Mouse (Mus musculus) gastrocnemius, postnatal 25 days (tissue): Measurements from ENCODE around the gene Akr1d1. TPM values are rescaled to one million over a fixed set of nuclear protein-coding genes. Genes with fewer than 3 reads are reported as not detected.

Experiments used
- DNase-seq: peaks from one replicate; pipeline ENCODE4 v3.0.0; 2022
- total RNA-seq, 2 experiments: library from RNA; stranded (reverse); gene quantifications; 1 replicate in 1 of 2; 2 replicates in 1 of 2; pipeline ENCODE4 v1.2.3; 2021

The Akr1d1 gene
- total RNA-seq, 2 experiments from 2014 or later: not detected

DNA sequence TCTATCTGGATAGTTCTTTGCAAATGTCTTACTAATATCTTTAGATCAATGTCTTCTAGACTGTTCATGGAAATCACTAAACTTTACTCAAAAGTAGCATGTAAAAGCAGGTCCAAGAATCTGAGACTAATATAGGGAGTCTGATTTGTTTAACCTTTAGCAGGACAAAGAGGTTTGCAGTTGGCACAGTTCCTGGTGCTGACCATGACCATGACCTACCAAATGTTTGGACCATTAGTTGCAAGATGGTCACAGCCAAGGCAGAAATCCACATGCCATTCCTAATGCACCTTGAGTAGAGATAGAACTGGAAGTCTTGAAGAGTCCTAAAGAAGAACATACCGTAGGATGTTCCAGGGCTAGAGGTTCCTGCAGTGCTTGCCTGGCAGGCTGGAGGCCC is 37.4 kb downstream of the Akr1d1 start:
- DNase-seq: no peak

DNA sequence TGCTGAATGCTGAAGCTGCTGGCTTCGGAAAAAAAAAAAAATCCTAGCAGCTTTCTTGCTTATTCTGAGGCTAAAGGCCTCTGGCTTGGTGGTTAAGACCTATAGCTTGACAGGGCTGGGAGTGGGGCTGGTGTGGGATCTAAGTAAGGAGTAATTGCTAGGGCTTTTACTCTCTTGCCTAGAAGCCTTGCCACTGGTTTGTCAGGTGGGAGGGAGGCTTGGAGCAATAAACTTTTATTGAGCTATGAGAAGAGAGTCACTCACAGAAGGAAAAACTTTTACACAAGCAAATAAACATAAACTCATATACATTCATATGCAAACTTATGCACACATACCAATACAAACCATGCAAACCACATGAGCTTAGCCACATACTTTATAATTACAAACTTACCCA is 42.0 kb downstream of the Akr1d1 start:
- DNase-seq: no peak

DNA sequence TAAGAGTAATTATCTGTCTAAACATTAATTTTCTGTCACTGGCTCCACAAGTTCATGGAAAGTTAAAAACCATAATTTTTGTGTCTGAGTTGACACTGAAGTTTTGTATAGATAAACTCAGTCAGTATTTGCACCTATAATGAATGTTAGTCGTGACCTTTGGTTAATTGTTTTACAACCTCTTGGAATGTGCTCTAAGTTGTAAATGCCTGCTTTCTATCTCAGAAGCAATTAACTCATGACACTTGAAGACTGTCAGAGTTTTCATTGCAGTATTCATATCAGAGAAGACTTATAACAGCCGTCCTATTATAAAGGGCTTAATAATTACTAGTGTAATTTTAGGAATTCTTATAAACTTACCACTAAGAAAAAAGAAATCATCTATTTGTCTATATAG is 43.0 kb downstream of the Akr1d1 start:
- DNase-seq: no peak

DNA sequence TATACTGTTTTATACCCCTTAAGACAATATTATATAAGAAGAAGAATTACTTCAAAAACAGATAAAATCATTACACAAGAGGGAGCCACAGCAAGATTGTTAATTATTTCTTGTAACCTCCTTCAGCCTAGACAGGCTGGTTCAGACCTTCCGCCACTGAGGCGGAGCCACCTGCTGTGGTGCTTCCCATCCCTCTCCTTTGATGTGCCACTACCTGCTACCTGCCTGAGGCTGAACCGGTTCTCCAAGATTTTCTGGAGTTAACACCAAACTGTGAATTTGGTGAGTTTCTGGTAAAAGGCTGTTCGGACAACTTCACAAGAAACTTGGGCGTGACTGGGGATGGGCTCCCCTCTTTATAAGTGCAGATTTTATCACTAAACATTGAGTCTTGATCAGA is 50.5 kb downstream of the Akr1d1 start:
- DNase-seq: no peak

DNA sequence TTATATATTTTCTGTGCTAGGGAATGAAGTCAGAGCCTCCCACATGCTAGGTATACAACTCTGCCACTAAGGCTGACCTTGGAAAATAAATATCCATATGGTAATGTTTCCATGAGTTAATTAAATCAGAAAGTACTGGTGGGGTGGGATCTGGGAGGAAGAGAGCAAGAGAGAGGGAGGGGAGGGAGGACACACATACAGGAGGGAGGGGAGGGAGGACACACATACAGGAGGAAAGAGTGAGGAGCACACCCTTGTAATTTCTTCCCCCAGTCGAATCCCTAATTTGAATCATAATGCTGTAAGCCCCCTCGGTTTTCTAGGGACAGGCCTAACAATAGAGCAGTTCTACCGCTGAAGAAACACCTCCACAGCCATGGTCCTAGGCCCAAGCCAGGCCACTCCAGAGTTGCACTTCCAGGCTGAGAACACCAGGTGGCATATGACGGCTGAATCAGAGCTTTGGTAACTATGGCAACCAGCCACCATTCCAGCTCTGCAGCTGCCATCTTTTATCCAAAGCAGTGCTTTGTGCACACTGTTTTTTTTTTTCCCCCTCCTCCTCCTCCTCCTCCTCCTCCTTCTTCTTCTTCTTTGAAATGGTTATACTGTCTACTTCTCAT is 59.5 kb downstream of the Akr1d1 start:
- DNase-seq: peak; percentile 41

DNA sequence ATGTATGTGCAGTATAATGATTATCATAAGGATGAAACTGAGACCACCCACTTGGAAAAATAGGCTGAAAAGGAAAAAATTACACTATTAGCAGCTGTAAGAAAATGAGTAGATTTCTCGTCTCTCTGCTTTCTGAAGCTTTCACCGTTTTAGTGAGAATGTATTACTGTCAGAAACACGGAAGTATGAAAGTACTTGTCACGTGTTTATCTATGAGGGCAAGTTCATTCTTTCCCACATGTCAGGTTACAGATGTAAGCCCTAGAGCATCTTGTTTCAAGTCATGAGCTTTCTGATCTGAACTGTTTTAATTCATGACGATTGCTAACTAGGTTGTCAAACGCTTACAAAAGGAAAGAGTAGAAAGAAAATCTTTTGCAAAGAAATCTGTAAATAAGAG is 60.8 kb downstream of the Akr1d1 start:
- DNase-seq: no peak

DNA sequence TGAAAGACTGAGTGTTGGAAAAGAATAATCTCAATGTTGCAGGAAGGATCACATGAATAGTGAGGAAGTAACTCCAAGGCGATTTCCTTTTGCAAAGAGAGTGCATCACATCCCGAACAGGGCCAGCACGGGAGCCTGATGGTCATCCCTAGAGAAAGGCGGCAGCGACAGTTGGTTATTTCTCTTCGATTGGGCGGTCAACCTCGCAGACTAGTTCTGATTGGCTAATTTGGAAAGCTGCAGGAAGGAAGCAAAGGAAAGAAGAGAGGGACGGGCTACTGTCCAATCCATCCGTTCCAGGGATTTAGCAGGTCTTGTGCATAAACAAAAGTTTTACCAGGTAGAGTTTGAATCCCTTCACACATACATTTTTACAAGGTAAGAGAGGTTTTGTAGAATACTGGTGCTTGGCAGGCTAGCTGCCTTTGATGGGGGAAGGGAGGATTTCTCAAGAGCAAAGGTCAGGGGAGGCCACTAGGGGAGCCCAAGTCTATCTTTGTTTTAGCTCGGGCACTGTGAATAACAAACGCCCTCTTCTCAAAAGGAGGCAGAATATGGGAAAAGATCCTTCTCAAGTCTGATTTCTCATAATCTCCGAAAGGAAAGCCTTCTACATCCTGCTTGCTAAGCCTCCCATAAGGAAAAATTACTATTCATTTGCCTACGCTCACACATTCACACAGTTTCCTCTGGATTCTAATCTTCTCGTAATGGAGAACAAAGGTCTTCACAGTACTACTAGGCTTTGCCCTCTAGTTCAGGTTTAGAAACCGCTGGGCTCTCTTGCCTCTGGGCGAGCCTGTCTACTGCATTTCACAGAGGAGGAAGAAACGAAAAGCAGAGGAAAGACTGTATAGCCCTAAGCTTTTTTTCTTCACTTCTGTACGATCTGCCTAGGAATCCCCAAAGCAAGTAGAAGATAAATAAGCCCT is 62.4 kb downstream of the Akr1d1 start:
- peak; percentile 28 for DNase-seq

DNA sequence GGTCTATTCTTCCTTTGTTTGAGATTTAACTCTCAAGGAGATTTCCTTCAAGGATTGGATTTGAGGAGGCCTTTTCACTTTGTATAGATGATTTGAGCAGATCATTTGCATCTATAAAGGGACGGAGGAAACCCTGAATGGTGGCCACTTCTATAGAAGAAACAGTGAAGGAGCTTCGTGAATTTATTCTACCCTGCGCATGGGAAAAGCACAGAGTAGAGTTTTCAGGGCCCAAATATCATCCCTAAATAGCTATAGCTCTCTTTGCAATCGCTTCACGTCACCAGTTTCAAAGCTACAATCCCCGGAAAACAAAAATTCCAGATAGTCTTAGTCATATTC is 63.0 kb downstream of the Akr1d1 start:
- no peak for DNase-seq

DNA sequence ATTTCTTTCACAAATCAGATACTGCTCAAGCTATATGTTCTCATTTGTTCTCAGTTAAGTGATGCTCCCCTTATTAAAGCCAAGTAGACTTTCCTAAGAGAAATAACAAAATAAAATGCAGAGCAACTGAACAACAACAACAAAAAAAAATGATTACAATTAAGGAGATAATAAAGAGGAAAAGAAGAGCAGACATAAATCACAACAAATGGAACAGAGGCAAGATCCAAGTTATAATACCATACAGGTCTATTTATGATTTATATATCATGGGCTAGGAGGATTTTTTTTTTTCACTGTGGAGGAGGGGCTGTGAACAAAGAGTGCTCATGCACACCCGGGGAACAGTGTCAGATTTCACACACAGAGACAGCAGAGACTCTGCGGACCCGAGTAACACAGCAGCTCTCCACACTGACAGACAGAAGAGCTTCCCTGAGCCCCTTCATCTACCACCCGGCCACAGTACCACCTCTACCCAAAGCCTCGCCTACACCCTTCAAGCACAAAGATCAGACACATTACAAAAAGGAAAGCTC is 63.6 kb downstream of the Akr1d1 start:
- no peak for DNase-seq

DNA sequence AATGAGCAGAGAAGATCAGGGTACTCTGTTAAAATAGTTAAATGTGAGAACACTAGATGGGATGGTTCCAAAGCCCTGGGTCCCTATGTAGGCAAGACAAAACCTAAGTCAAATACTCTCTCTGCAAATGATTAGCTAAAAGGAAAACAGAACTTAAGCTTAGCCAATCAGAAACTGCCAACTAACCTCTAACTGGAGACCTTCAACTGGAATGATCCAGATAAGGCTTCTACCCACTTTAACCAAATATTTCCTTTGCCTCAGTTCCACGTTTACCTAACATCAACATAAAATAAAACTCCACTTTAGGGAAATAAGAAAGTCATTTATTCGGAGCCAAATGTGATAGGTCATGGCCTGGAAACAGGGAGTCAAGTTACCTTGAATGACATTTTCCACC is 67.1 kb downstream of the Akr1d1 start:
- DNase-seq: no peak

DNA sequence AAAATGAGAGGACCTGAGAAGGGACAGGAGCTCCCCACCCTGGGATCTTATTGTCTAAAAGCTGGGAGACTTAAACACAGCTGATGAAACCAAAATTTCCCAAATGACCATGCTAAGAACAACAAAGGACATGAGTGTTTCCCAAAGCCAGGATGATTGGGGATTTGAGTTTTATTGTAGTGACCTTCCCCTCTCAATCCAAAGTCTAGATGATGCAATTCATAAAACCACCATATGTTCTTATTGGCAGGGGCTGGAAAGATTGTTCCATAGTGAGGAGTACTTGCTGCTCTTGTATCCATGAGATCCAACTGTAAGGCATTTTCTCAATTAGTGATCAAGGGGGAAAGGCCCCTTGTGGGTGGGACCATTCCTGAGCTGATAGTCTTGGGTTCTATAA is 68.1 kb downstream of the Akr1d1 start:
- no peak for DNase-seq

DNA sequence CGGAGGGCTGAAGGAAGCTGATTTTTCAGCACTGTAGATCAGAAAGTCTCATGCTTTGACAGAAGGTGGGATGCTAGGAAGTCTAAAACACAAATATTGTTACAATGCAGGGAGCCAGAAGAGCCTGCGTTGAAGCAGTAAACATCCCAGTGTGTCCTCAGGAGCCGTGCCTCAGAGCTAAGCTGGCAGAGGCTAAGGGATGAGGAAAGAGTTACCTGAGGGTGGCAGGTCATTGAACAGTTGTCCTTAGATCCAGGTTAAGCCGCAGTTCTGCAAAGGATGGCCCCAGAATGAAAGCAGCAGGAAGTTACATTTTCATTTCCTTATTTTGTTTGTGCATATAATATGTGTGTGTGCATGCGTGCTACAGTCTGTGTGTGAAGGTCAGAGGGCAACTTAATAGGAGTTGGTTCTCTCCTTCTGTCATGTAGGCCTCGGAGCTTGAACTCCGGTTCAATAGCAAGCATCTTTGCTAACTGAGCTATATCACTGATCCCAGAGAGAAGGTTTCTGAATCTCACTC is 71.1 kb downstream of the Akr1d1 start:
- no peak for DNase-seq

DNA sequence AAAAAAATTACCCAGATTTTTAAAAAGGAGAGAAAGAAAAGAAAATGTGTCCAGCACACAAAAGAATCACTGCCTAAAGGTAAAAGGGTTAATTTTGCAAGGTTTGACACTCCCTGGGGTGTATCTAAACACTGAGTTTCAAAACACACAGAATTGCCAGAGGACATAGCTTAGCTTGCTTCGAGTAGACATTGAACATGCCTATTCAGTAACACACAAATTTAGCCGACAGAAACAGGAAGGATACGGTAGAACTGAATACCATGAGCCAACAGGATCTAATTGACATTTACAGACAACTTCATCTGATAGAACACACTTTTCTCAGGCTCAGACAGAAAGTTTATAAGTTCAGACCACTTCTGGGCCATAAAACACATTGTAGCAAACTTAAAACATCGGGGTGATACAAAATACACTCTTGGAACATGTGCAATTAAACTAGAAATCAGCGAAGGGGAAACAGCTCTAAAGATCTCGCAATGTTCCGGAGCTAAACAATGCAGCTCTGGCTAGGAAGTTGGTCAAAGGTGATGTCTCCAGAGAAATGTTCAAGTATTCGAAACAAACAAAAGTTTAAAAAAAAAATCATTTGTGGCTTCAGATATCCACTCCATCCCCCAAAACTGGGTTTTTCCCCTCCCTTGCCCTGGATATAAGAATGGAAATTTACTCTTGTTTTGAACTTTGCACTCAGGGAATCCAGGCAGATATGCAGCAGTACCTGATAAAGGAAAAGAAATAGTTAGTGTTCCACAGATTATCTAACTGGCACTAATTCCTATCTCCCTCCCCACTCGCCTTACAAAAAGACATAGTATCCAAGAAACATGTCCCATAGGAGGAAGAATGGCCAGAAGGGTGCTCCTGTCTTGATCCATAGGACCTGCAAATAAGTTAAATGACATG is 73.1 kb downstream of the Akr1d1 start:
- no peak for DNase-seq

DNA sequence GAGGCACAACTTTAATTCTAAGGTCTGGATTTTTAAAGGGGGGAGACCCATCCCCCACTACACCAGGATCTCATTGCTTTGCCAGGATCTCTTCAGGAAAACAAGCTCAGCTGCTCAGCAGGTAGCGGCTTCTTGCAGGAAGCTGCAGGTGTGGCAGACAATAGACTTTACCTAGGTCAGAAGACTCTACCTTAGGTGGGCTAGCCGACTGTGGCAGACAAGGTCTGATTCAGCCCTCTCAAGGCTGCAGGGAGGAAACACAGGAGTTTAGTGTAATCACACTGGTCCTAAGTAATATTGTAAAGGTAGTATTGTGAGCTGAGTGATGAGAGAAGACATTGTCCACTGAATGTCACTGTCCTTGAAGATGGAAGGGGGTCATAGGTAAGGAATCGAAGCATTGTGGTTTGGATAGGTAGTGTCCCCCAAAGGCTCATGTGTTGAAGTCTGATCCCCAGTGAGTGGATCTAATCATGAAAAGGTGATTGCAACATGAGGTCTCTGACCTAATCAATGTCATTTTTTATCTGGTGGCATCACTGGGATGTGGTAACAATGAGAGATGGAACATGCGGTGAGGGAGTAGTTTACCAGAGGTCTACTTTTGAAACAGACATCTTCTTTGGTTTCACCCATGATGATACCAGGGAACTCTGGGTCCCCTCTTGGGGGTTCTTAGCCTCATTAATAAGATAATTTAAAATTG is 74.4 kb downstream of the Akr1d1 start:
- DNase-seq: no peak

DNA sequence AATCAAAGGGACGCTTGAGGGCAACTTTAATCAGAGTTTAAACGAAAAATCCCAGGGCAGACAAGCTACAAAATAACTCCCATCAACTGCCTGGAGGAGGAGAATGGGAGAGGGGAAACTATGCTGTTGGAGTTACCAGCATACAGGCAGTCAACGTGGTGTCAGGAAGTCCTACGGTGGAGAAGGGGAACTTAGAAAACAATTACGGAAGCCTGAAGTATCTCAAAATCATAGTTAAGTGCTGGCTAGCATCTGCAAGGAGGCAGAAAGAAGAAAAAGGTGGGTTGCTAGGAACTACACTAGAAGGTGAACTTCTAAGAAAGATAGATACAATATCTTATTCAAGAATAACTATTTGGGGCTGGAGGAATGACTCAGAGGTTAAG is 74.9 kb downstream of the Akr1d1 start:
- no peak for DNase-seq

DNA sequence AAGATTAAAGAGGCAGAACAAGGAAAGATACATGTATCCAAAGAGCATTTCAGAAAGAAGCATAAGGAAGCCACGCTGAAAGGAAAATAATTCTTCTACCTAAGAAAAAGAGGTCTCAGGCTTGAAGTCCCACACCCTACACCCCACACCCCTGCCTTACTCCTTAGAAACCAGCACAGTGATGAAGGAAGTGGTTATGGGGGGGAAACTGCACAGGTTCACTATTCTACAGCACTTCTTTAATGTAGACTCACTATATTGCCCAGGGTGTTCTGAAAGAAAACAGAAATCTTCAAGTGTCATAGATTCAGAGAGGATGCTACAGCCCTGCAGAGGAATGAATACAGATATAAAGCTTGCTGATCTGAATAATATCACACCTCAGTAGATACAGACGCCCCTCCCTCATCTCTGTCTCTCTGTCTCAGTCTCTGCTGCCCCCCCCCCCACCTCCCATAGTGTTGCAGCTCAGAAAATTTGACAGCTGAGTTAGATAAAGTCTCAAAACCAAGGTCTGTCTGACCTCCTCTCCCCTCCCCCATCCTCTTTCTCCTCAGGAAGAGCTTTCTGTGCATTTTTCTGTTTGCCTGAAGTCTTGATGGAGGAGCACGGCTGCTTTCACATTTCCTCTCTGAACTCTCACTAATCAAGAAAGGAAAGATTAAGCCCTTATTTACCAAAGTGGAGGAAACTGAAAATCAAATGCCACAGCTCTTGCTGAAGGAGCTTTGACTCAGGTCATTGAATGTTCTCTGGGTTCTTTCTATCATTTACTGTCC is 77.7 kb downstream of the Akr1d1 start:
- no peak for DNase-seq

DNA sequence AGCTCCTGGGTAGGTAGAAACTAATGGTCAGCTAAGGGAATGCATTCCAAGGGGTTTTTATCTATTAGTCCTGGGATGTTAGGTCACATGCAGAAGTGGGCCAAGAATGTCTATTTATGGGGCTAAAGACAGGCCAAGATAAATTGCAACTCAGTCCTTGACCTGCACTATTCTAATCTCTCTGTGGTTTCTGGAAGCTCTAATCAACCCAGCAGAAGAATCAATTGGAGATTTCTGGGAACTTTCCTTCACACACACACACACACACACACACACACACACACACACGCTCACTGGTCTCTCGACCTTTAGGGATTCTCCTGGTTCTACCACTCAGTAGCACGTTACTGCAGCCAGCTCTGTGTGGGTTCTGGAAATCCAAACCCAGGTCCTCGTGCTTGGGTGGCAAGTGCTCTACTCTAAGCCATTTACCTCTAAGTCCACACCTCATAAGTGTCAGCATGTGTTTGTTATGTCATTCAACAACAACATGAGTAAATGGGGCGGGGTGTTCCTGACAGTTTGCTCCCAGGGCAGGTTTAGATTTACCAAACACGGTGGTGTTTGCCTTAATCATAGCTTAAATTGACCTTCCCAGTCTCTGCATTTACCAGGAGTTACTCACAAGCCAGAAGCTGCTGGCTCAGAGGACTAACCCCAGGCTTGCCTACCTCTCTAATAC is 82.8 kb downstream of the Akr1d1 start:
- no peak for DNase-seq

DNA sequence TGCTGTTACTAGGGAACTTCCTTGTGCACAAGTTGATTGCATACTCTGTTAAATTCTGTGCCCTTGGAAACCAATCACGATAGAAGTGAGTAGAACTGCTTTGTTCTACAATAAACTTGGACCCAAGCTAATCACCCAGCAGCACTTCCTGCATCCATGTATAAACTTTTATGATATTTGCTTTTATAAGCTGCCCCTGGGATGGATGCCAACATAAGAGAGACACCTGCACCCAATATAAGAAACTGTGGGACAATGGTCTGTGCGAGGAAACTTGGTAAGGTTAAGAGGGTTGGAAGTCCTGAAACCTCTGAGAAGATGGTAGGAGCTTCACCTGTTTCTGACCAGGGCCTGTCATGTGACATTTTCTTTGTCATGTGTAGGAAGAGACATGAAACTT is 85.5 kb downstream of the Akr1d1 start:
- DNase-seq: no peak

DNA sequence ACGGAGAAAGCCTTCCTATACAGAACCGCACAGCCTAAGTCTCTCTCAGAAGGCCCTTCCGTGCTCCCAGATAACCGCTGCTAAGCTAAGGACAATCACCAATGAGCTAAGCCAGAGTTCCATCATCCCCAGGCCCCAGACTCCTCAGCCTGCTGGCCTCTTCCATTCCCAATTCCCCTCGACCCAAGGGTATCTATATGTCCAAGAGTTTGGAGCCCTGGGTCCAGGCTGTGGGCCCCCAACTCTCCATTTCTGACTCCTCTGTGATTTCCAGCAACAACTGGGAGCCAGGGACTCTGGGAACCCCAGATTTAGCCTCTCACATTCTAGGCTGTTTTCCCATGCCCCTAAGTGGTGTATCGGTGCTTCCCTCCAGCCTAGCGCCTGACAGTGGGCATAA is 86.2 kb downstream of the Akr1d1 start:
- no peak for DNase-seq

DNA sequence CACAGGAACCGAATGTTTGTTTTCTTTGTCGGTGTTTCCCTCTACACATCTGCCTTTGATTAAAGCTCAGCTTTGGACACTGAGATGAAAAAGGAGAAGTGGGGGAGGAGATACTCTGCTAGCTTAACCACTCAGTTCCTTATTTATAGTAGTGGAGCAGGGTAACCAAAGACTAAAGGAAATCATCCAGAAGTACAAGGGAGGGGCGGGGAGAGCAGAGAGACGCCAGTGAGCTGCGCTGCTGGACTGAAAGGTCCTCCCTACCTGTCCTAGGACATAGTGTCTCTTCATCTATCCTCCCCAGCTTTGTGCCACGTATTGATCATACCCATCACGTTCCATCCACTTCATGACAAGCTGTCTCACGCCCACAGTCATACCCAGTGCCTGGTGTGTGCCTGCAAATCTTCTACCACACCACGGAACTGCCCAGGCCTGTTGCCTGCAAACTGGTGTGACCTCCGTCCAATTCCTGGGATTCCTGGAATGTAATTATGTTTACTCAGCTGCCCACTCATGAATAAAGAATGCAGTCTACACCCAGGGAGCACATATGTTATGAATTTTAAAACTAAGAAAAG is 87.5 kb downstream of the Akr1d1 start:
- DNase-seq: peak; percentile 71
